Mouse (Mus musculus): ENCODE measurements around the gene Cradd. TPM values are rescaled to one million over a fixed set of nuclear protein-coding genes. Genes with fewer than 3 reads are reported as not detected.

Gene Cradd
- polyA plus RNA-seq, 1 experiment from 2014 or later: 14.4 TPM

DNA sequence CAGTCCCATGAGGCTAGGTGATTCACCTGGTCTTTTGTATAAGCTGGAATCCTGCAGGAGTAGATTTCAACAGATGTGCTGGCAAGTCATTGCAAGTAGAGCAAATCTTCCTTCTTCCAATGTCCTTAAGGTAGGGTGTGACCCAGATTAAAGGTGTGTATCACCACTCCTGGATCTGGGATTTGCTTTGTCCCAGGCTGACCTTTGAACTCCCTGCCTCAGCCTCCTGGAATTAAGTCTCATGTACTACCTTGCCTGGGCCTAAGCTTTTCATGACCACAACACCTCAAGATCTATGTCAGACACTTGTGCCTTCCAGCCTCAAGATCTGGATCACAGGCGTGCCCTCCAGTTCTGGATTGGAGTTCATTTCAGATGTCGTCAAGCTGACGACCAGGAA is 41.9 kb downstream of the Cradd start:
- Histone ChIP-seq H3K9ac (replicated peaks) (no peak overlapping the region), H3K4me3 (no peak overlapping the region), H3K4me1 (no peaks in the 10 kb centered on the region), H3K36me3 (no peaks in the 10 kb centered on the region), H3K27ac (replicated peaks) (no peak overlapping the region), H3K4me2 (replicated peaks) (no peak overlapping the region), H3K9me3 (no peaks in the 10 kb centered on the region), H3K27me3 (no peaks in the 10 kb centered on the region)
- no peak for ATAC-seq (ENCODE audit: low FRiP score, low read depth)
- 89% methylated on average over 3 of the region's 3 CpGs for WGBS

DNA sequence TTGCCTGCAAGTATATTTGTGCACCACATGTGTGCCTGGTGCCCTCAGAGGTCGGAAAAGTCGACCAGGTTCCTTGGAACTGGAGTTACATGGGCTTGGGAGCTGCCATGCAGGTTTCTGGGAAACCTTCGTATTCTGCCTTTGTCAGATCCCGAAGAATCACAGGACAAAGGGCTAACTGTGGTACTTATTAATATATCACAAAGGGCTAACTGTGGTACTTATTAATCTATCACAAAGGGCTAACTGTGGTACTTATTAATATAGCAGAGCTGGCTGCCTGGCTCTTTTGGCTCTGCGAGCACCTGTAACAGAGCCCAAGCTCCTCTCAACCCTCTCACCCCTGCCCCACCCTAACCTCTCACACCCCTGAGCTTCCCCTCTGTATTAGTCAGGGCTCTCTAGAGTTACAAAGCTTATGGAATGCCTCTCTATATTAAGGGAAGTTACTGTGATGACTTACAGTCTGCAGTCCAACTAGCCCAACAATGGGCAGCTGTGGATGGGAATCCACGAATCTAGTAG is 42.4 kb downstream of the Cradd start:
- Histone ChIP-seq H3K27me3 (no peaks in the 10 kb centered on the region), H3K36me3 (no peaks in the 10 kb centered on the region), H3K4me2 (replicated peaks) (no peak overlapping the region), H3K27ac (replicated peaks) (no peak overlapping the region), H3K4me1 (no peaks in the 10 kb centered on the region), H3K9me3 (no peaks in the 10 kb centered on the region), H3K9ac (replicated peaks) (no peak overlapping the region), H3K4me3 (no peak overlapping the region)
- ATAC-seq (ENCODE audit: low FRiP score, low read depth): no peak
- 89% methylated on average over 6 of the region's 6 CpGs for WGBS

DNA sequence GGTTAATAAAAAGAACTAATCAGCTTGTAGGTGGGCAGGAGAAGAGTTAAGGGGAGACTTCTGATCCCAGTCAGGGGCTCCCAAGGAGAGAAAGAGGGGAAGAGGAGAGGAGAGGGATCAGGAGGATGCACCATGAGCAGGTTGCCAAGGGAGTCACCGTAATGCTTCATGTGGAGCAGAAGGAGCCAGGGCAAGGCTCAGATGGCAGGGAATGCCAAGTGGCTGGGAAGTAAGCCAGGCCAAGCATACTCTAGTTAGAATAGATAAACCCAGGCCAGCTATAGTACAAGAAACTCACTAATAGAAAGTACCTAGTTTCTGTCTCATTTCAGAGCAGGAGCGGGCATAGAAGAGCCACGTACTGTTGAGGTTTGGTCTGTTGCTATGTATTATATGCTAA is 43.6 kb downstream of the Cradd start:
- 97% methylated on average over 3 of the region's 3 CpGs for WGBS
- Histone ChIP-seq H3K9ac (replicated peaks) (no peak overlapping the region), H3K4me1 (no peaks in the 10 kb centered on the region), H3K36me3 (no peaks in the 10 kb centered on the region), H3K27ac (replicated peaks) (no peak overlapping the region), H3K4me2 (replicated peaks) (no peak overlapping the region), H3K27me3 (no peaks in the 10 kb centered on the region), H3K9me3 (no peaks in the 10 kb centered on the region), H3K4me3 (no peak overlapping the region)
- no peak for ATAC-seq (ENCODE audit: low FRiP score, low read depth)

DNA sequence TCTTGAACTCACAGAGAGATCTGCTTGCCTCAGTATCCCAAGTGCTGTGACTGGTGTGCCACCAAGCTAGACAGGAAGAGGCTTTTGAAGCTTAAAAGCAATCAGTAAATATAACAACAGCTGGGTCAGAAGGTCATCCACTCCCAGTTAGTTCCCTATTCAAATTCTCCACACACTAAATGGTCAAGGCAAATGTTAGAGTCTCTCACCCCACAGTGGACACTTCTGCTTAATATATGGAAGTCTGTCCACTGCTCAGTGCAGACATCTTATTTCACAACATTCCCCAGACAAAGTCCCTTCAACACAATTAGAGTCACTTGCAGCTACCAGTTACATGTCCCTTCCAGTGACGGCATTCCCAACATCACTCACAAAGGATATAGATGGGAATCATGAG is 44.5 kb downstream of the Cradd start:
- no peak overlapping the region for H3K9ac ChIP-seq (replicated peaks)
- no peaks in the 10 kb centered on the region for H3K36me3 ChIP-seq
- no peak overlapping the region for H3K27ac ChIP-seq (replicated peaks)
- no peaks in the 10 kb centered on the region for H3K4me1 ChIP-seq
- H3K27me3 ChIP-seq: no peaks in the 10 kb centered on the region
- no peak for ATAC-seq (ENCODE audit: low FRiP score, low read depth)
- WGBS: 97% methylated on average over 1 of the region's 1 CpGs
- no peaks in the 10 kb centered on the region for H3K9me3 ChIP-seq
- no peak overlapping the region for H3K4me3 ChIP-seq
- no peak overlapping the region for H3K4me2 ChIP-seq (replicated peaks)

DNA sequence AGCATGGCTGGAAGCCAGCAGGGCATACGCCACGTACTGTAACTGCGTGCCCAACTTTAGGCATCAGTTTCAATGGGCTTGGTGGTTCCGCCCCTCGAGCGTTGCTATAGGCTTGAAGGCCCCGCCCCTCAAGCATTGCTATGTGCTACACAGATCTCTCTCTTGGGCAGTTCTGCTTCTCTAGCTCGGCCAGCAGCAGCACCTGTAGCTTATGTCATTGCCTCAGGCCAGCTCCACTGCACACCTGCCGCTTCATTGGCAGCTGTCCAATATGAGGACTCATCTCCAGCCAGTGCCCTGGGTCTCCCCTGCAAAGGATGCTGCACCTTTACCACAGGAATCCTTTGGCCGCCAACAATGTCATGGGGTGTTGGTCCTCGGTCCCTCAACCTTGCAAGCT is 45.8 kb downstream of the Cradd start:
- H3K4me3 ChIP-seq: no peak overlapping the region
- H3K4me2 ChIP-seq (replicated peaks): no peak overlapping the region
- no peaks in the 10 kb centered on the region for H3K9me3 ChIP-seq
- no peak overlapping the region for H3K27ac ChIP-seq (replicated peaks)
- H3K9ac ChIP-seq (replicated peaks): no peak overlapping the region
- H3K4me1 ChIP-seq: no peaks in the 10 kb centered on the region
- 89% methylated on average over 11 of the region's 11 CpGs for WGBS
- no peaks in the 10 kb centered on the region for H3K36me3 ChIP-seq
- H3K27me3 ChIP-seq: no peaks in the 10 kb centered on the region
- ATAC-seq (ENCODE audit: low FRiP score, low read depth): no peak

DNA sequence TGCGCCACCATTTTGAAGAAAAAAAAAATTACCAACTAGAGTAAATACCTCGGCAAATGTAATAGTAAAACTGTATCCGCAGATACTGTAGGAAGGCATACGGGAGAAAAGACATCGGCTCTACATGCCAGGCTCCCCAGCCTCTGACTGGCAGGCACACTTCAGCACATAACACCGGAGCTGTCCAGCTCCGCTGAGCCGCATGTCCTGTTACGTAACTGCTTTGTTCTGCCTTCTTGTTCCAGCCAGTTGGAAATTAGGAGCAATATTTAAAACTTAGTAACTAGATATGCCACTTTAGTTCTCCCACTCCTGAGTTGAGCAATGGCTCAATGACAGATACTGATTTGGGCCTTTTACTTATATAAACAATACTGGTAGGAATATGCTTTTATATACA is 48.4 kb downstream of the Cradd start:
- no peak for ATAC-seq (ENCODE audit: low FRiP score, low read depth)

DNA sequence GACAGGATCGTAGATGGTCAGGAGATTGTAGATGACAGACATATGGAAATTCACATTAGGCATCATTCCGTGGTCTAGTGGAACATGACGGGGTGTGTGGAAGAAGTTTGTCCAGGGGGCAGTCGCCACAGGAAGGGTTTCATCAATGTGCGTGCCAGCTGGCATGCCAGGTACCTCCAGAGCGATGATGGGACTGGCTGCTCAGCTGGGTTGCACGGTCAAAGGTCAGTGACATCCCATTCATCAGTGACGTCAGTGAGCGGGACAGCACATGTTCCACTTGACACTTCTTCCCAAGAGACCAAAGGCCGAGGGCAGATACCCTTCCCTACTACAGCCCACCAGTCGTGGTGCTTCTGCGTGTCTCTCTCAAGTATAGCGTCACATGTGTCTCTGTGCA is 50.7 kb downstream of the Cradd start:
- Histone ChIP-seq H3K9me3 (no peaks in the 10 kb centered on the region), H3K27me3 (0 out of 2 replicates have a peak, but pooled peaks cover 3% of the 10 kb centered on the region), H3K27ac (replicated peaks) (no peak overlapping the region), H3K36me3 (0 out of 2 replicates have a peak, but pooled peaks cover 5% of the 10 kb centered on the region), H3K9ac (replicated peaks) (no peak overlapping the region), H3K4me1 (no peaks in the 10 kb centered on the region), H3K4me3 (no peak overlapping the region), H3K4me2 (replicated peaks) (no peak overlapping the region)
- WGBS: 91% methylated on average over 13 of the region's 13 CpGs
- ATAC-seq (ENCODE audit: low FRiP score, low read depth): no peak

More for the DNA sequence above, 48.4 kb downstream of the Cradd start:
- no peaks in the 10 kb centered on the region for H3K27me3 ChIP-seq
- WGBS: 92% methylated on average over 9 of the region's 9 CpGs
- H3K4me2 ChIP-seq (replicated peaks): no peak overlapping the region
- H3K4me1 ChIP-seq: no peaks in the 10 kb centered on the region
- no peak overlapping the region for H3K27ac ChIP-seq (replicated peaks)
- no peak overlapping the region for H3K4me3 ChIP-seq
- H3K9me3 ChIP-seq: no peaks in the 10 kb centered on the region
- H3K9ac ChIP-seq (replicated peaks): no peak overlapping the region
- 0 out of 2 replicates have a peak, but pooled peaks cover 5% of the 10 kb centered on the region for H3K36me3 ChIP-seq

DNA sequence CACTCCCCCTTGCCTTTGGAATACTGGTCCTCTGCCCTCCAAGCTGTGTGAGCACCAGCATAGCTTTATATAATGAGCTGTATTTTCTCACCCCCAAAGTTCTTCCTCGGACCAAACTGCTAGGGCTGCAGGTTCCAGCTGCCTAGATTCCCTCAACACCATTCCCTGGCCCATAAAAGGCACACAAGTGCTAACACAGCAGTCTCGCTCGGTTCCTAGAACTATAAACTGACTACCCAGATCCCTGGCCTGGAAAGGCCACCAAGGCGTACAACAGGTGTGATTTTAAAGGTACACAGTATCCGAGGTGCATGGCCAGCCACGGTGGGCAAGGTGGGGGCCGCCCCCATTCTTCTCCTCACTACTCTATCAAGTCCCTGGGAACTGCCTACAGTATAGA is 54.8 kb downstream of the Cradd start:
- Histone ChIP-seq H3K9ac (replicated peaks) (no peak overlapping the region), H3K4me2 (replicated peaks) (no peak overlapping the region), H3K4me3 (no peak overlapping the region), H3K27me3 (peaks cover 21% of the 10 kb centered on the region), H3K27ac (replicated peaks) (no peak overlapping the region), H3K4me1 (peaks cover 29% of the 10 kb centered on the region), H3K36me3 (0 out of 2 replicates have a peak, but pooled peaks cover 5% of the 10 kb centered on the region), H3K9me3 (no peaks in the 10 kb centered on the region)
- ATAC-seq (ENCODE audit: low FRiP score, low read depth): no peak
- WGBS: 94% methylated on average over 7 of the region's 7 CpGs

DNA sequence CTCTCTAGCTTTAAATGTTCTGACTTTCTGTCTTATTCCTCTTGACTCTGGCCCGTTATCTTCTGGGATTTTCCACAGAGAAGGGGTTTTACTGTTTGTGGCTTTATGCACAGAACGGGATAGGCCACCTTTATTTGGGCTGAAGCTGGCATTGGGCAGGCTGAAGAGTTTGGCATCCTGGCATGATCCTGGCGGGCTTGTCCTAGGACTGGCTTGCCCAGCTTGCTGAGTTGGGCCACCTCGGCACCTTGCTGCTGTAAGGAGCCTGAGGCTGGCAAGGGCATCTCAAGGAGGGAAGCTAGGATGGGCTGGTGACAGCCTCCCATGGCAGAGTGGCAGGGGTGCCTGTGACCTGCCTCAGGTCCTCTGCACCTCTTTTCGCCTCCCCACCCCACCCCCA is 55.6 kb downstream of the Cradd start:
- no peak overlapping the region for H3K4me3 ChIP-seq
- peaks cover 30% of the 10 kb centered on the region for H3K4me1 ChIP-seq
- H3K36me3 ChIP-seq: 0 out of 2 replicates have a peak, but pooled peaks cover 5% of the 10 kb centered on the region
- WGBS: 87% methylated on average over 5 of the region's 5 CpGs
- no peaks in the 10 kb centered on the region for H3K9me3 ChIP-seq
- ATAC-seq (ENCODE audit: low FRiP score, low read depth): no peak
- H3K4me2 ChIP-seq (replicated peaks): no peak overlapping the region
- peaks cover 26% of the 10 kb centered on the region for H3K27me3 ChIP-seq
- H3K27ac ChIP-seq (replicated peaks): no peak overlapping the region
- no peak overlapping the region for H3K9ac ChIP-seq (replicated peaks)

DNA sequence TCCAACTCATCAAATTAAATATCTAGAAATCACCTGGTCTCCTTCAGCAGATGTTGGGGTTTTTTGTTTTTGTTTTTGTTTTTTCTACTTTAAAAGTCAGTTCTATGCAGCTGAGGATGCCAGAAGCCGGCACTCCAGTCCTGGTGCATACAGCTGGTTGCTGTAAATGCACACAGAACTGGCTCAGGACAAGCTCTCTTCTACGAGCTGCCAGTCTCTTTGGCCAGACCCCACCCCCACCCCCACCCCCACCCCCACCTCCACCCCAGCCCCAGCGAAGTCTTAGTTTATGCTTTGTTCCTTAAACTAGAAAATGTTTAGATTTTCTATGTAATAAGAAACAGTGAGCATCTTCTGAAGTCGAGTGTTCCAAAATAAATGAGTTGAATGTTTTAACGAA is 57.0 kb downstream of the Cradd start:
- no peak overlapping the region for H3K27ac ChIP-seq (replicated peaks)
- H3K27me3 ChIP-seq: peaks cover 35% of the 10 kb centered on the region
- H3K4me1 ChIP-seq: peaks cover 34% of the 10 kb centered on the region
- no peaks in the 10 kb centered on the region for H3K9me3 ChIP-seq
- no peak for ATAC-seq (ENCODE audit: low FRiP score, low read depth)
- H3K4me3 ChIP-seq: no peak overlapping the region
- H3K4me2 ChIP-seq (replicated peaks): no peak overlapping the region
- 31% methylated on average over 5 of the region's 5 CpGs for WGBS
- H3K9ac ChIP-seq (replicated peaks): no peak overlapping the region
- H3K36me3 ChIP-seq: no peaks in the 10 kb centered on the region

DNA sequence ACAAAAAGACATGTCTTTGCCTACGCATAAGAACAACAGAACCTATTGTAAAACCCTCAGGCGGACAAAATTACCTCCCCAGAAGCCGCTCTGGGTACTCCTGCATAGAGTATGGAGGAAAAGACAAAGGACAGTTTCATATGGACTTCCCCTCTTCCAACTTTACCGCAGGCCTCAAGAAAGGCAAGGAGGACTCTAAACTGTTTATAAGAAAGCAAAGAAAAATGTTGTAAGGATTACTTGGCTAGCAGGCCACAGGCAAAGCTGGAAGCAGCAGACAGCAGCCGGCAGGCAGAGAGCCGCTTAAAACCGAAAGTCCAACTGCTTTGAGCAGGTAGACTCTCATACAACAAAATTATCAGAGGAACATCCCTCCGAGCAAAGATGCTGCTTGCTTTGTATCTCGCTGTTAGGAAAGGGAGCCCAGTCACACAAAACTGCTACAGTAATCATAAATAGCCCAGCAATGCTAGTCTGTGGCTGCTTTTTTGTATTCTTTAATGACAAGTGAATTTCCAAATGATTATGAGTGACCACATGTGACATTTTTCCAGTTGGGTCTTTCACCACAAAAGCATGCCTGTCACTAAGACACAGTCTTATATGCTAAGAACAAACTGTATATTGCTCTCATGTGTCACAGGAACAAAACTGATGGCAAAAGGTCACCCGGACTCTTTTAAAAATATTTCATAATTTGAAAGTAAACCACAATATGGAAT is 57.7 kb downstream of the Cradd start:
- no peak overlapping the region for H3K27ac ChIP-seq (replicated peaks)
- H3K4me3 ChIP-seq: no peak overlapping the region
- no peaks in the 10 kb centered on the region for H3K36me3 ChIP-seq
- H3K4me1 ChIP-seq: peaks cover 34% of the 10 kb centered on the region
- no peak overlapping the region; the same call in 1 of the 2 replicates for H3K9ac ChIP-seq (replicated peaks)
- H3K4me2 ChIP-seq (replicated peaks): peak overlapping the region; percentile 25
- H3K9me3 ChIP-seq: no peaks in the 10 kb centered on the region
- ATAC-seq (ENCODE audit: low FRiP score, low read depth): no peak
- H3K27me3 ChIP-seq: peaks cover 35% of the 10 kb centered on the region
- WGBS: 31% methylated on average over 10 of the region's 10 CpGs

DNA sequence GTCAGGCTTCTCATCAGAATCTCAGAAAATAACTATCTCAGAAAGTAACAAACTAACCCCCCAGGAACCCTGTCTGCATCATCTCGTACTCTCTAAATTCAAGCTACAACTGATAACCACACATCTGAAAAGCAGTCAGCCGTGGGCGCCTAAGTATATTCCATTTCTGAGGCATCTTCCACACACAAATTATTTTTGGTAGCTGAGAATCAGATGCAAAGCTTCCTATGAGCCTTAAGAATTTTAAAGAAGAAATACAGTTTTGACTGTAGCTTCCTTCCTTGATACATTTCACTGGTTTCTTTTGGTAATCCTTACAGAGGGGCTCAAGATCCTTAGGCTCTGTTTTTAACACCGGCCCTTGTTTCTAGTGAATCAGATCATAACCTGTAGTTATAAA is 58.4 kb downstream of the Cradd start:
- Histone ChIP-seq H3K27me3 (peaks cover 37% of the 10 kb centered on the region), H3K27ac (replicated peaks) (no peak overlapping the region), H3K36me3 (no peaks in the 10 kb centered on the region), H3K4me2 (replicated peaks) (peak overlapping the region; percentile 63), H3K9me3 (no peaks in the 10 kb centered on the region), H3K4me1 (peaks cover 34% of the 10 kb centered on the region), H3K4me3 (no peak overlapping the region), H3K9ac (replicated peaks) (no peak overlapping the region)
- WGBS: 44% methylated on average over 4 of the region's 4 CpGs
- ATAC-seq (ENCODE audit: low FRiP score, low read depth): no peak

Measured in midbrain, embryonic 12.5 days (tissue).